Mouse (Mus musculus) forelimb bud, embryonic 11.5 days (tissue): ENCODE measurements around the gene Btbd17.

Experiments
- DNase-seq: peaks from one replicate; pipeline ENCODE4 v3.0.0-alpha.2; 2012; ENCODE audit warnings: low read depth, low spot score

Gene Btbd17

GRCm38 (mm10) chr11:114803990-114804389 is 8.2 kb upstream of the Btbd17 start:
- DNase-seq: no peak

- no peak for DNase-seq
Measured at GRCm38 (mm10) chr11:114802540-114803267, 7.0 kb upstream of the Btbd17 start.

GRCm38 (mm10) chr11:114801906-114802305 is 6.2 kb upstream of the Btbd17 start:
- DNase-seq: no peak

GRCm38 (mm10) chr11:114798624-114799023 is 2.9 kb upstream of the Btbd17 start, which contains the start of gene Gpr142:
Gene Gpr142, plus strand, starts transcription at chr11:114798924.
- no peak for DNase-seq

- no peak for DNase-seq
Measured at GRCm38 (mm10) chr11:114797981-114798380, 2.2 kb upstream of the Btbd17 start.

- no peak for DNase-seq
Measured at GRCm38 (mm10) chr11:114797176-114797575, 1.4 kb upstream of the Btbd17 start.

GRCm38 (mm10) chr11:114795231-114795746 is 456 bp downstream of the Btbd17 start:
- DNase-seq: peak; percentile 43

- no peak for DNase-seq
Measured at GRCm38 (mm10) chr11:114794691-114795090, 1.1 kb downstream of the Btbd17 start.

- no peak for DNase-seq
Measured at GRCm38 (mm10) chr11:114793868-114794545, 1.7 kb downstream of the Btbd17 start.

- DNase-seq: no peak
Measured at GRCm38 (mm10) chr11:114792931-114793494, 2.7 kb downstream of the Btbd17 start.

- peak; percentile 28 for DNase-seq
Measured at GRCm38 (mm10) chr11:114791891-114792411, 3.8 kb downstream of the Btbd17 start.

GRCm38 (mm10) chr11:114791351-114791889 is 4.3 kb downstream of the Btbd17 start:
- no peak for DNase-seq

GRCm38 (mm10) chr11:114790841-114791240 is 4.9 kb downstream of the Btbd17 start:
- DNase-seq: no peak

- DNase-seq: no peak
Measured at GRCm38 (mm10) chr11:114790171-114790570, 5.6 kb downstream of the Btbd17 start.

- DNase-seq: no peak
Measured at GRCm38 (mm10) chr11:114789716-114790115, 6.0 kb downstream of the Btbd17 start.

GRCm38 (mm10) chr11:114789061-114789714 is 6.6 kb downstream of the Btbd17 start:
- peak; percentile 76 for DNase-seq

GRCm38 (mm10) chr11:114787611-114788010 is 8.1 kb downstream of the Btbd17 start:
- no peak for DNase-seq

- DNase-seq: peak; percentile 47
Measured at GRCm38 (mm10) chr11:114786326-114786725, 9.4 kb downstream of the Btbd17 start.

GRCm38 (mm10) chr11:114785892-114786291 is 9.9 kb downstream of the Btbd17 start:
- no peak for DNase-seq

GRCm38 (mm10) chr11:114780076-114780475 is 15.7 kb downstream of the Btbd17 start:
- DNase-seq: no peak

- DNase-seq: no peak
Measured at GRCm38 (mm10) chr11:114771896-114772295, 23.8 kb downstream of the Btbd17 start.
